Mouse (Mus musculus) MEL-GATA-1-ER (cell line): Measurements from ENCODE around the gene Cadm2.

Experiments used
- DNase-seq: peaks from one replicate; pipeline ENCODE4 v3.0.0-alpha.2; 2012; ENCODE audit warnings: low read depth; ENCODE audit errors: extremely low read depth

Gene Cadm2

DNA sequence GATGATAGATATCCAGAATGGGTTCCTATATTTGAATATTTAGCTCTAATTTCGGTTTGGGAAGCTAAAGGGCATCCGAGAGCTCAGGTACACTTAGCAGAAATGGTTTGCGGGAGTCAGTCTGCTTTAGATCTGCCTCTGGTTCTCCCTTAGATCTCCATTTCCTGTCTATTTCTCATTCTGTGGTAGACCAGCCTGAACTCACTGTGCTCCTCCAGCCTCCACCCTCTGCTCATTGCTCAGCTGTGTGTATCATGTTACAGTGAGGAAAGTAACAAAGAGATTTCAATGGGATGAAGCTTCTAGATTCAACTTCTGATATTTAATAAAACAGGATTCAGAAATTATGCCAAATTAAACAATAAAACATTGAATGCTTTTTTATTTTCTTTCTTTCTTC is 661.6 kb downstream of the Cadm2 start:
- DNase-seq: no peak

GRCm38 (mm10) chr16:66955876-66956275 is 664.8 kb downstream of the Cadm2 start:
- no peak for DNase-seq

- DNase-seq: no peak
These were observed 684.4 kb downstream of the Cadm2 start for GRCm38 (mm10) chr16:66936332-66936731.

DNA sequence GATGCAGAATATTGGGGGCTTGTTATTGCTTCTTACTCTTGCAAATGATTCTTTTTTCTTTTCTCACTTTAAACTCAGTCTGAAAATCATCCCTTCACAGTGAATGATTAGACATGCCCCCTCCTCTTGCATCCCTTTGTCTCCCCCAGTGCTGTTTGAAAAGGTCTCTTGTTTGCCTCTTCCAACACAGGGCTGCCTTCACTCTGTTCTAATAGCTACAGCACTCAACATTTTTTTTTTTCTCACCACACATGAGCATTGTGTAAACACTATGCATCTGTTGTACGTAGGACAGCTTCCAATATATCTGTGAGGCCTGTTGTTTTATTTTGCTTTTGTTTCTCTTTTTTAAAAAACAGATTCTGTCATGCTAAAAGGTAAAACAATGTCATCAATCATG is 695.2 kb downstream of the Cadm2 start:
- no peak for DNase-seq

- no peak for DNase-seq
These were observed 698.0 kb downstream of the Cadm2 start for GRCm38 (mm10) chr16:66922753-66923152.

DNA sequence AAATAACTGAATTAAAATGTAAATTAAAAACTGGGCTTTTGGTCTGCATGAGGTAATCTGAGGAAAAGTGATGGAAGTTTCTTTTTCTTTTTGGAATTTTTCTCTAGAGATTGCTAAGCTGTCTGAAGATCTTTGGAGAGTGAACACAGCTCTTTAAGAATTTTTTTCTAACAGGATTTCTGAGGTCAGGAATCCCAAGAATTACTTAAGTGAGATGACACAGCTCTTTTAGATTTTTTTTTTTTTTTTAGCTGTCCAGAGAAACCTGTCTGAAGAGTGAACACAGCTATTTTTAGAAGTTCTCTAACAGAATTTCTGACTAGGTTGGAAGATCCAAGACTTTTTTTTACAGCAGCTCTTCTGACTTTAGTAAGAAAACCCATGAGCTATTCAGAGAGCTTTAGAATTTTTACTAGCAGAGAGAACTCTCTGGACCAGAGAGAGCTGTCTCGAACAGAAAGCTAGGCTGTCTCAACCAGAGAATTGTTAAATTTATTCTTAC is 699.2 kb downstream of the Cadm2 start:
- no peak for DNase-seq

DNA sequence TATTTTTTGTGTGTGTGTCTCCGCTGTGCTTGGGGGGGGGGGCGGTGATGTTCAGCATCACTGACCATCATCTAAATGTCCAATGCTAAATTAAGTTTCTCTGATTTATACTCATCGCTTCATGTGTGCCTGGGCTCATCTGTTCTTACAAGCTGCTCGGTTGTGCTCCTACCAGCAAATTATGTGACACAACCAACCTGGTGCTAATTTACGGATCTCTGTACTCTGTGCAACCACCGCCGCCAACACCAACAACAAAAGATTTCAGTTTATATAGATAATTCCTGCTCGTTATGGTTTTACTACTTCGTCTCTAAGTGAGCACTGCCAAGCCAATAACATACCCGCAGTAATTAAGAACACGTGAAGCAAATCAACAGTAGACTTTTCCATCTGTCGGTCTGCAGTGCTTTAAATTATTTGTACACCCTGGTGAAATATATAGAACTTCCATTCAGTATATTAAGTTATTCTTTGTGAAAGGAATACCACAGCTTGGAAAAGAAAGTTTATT is 700.8 kb downstream of the Cadm2 start:
- no peak for DNase-seq

- DNase-seq: no peak
These were observed 718.9 kb downstream of the Cadm2 start for GRCm38 (mm10) chr16:66901801-66902200.

DNA sequence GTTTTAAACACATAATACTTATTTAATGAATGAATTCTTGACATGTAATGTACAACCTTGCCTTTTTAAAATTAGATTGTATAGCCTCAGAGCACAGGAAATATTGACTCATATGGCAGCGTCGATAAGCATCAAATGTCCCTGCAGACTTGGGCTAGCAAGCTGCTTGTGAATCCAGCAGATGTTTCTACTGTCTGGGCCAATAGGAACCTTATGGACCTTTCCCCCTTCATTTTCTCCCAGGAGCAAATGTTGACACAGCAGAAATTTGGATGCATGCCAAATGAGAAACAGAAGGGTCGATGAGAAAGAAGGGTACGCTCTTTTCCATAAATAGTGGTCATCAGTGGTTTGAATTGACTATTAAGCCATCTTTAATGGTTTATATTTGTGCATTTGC is 720.0 kb downstream of the Cadm2 start:
- no peak for DNase-seq

DNA sequence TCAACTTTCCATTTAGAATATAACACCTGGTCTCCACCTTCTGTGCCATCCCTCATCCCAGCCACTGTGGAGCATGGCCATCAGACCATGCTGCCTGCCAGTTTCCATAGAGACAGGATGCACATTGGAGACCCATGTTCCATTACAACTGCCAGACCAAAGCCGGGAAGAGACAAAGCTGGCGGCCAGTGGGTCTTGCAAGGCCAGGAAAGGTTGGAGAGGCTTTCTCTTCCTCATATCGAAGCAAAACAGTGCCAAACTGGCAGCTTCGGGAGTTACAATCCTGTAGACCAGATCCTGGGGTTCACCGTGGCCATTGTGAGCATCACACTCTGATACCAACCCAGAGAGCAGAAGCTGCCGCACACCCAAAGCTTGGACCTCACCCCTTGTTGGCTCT is 728.3 kb downstream of the Cadm2 start:
- DNase-seq: no peak

- DNase-seq: no peak
These were observed 729.0 kb downstream of the Cadm2 start for GRCm38 (mm10) chr16:66891559-66892247.

DNA sequence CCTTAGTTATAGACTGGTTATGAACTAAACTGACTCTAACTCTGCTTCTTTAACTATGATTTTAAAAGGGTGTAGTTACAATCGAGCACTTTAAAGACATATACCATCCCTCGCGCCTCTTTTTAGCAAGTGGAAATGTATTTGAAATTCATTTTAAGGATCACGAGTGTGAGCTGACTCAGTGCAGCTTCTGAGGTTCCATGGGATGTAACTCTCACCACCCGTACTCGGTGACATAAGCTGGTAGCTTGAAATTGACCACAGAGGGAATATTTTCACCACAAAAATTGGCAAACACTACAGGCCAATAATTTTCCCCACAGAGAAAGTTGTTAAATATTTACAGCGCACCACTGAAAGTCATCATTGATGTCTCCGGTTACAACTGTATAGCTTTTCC is 730.8 kb downstream of the Cadm2 start:
- DNase-seq: no peak

DNA sequence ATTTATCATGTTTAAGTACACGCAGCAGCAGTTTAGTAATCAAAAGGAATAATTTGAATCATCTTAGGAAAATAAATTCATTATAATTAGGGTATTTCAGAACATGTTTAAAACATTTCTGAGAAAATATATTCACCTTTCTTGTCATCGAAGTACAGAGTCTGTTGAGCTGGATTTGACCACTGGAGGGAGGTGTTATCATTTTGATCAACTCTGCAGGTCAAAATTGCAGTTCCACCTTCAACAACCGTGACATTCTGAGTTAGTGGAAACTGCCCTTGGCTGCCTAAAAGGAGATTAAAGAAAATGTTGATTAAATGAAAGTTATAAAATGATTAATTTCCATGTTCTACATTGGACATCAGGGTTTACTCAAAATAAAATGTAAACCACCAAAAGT is 738.1 kb downstream of the Cadm2 start:
- no peak for DNase-seq

DNA sequence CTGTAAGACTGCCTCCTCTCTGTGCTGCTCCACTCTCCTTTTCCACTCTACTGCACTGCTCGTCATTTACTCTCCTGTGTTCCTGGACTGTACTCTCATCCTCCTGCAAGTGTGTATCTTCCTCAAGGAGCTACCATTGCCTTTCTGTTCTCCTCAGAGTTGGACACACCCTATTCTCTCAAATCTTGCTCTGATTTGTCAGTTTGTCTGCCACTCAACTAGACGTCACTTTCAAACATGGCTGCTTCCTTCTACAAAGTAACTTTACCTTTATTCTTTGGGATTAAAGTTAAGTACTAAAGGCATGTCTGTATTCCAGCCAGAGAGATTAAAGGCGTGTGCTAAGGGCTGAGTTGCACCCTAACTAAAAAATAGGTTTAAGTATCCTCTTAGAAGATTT is 749.5 kb downstream of the Cadm2 start:
- DNase-seq: no peak

GRCm38 (mm10) chr16:66851047-66851446 is 769.7 kb downstream of the Cadm2 start:
- no peak for DNase-seq

- no peak for DNase-seq
These were observed 795.8 kb downstream of the Cadm2 start for GRCm38 (mm10) chr16:66824866-66825265.

- DNase-seq: no peak
These were observed 809.2 kb downstream of the Cadm2 start for GRCm38 (mm10) chr16:66811495-66811894.

DNA sequence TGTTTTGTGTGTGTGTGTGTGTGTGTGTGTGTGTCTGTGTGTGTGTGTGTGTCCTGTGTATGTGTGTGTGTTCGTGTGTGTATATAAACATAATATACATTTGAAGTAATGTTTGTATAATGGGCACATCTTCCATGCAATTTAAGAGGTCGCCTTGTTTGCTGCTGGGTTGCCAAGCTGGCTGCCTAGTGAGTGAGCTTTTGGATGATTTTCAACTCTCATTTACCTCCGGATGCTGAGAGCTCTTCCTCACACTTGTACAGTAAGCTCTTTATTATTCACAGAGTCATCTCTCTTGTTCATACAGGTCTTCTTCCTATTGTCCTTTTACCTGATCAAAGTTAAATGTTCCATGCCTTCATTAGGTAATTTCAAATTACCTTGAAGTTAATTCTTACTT is 822.5 kb downstream of the Cadm2 start:
- DNase-seq: no peak

DNA sequence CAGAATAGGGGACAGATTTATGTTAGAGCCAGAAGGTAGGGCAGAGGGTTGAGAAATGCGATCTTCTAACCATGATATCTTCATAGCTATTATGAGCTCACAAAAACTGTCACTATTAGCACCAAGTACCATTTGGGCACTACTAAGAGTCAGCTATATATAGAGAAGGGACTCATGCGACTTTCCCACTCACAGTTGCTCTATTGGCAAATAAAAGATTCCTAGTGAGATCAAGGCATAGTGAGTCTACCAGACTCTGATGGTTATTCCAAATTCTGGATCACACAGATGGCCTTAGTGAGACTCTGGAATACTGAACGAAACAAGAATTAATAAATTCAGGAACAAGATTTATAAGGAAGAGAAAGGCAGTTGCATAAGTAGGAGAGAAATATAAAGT is 827.6 kb downstream of the Cadm2 start:
- no peak for DNase-seq

GRCm38 (mm10) chr16:66771883-66772282 is 848.8 kb downstream of the Cadm2 start:
- no peak for DNase-seq

DNA sequence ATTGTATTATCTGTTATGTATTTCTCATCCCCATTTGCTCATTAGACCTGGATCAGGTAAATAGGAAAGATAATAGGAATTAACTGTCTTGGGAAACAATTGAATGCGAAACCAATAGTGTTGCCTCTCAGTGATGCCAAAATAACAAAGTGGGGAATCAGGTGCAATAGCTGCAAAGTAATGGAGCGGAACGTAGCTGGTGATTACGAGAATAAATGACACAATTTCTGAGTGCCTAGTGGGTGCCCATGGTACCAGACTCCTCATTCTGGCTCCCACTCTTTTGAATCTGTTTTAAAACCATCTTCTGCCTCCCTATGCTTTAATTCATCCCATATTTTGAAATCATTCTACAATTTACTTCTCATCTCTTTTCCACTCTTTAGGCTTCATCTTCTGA is 851.2 kb downstream of the Cadm2 start:
- DNase-seq: no peak

GRCm38 (mm10) chr16:66768684-66769389 is 851.9 kb downstream of the Cadm2 start:
- no peak for DNase-seq
